Mouse (Mus musculus) erythroblast, adult 5-6 weeks (primary cell): Measurements from ENCODE around the gene Atg4d. TPM values are rescaled to one million over a fixed set of nuclear protein-coding genes. Genes with fewer than 3 reads are reported as not detected.
"Not testable (repeated sequence)": the region's sequence is repeated elsewhere in the genome, so short reads cannot be mapped to it uniquely, and the experiment has no call there.

ENCODE experiments used
- ATAC-seq: replicated peaks from 2 replicates; pipeline ENCODE4 v1.8.0; 2016; ENCODE audit warnings: moderate number of reproducible peaks, mild to moderate bottlenecking, moderate TSS enrichment, inconsistent platforms; ENCODE audit not compliant: poor library complexity, low FRiP score, severe bottlenecking
- total RNA-seq, 2 experiments: library from RNA; stranded (forward) in 1 of 2; stranded (reverse) in 1 of 2; fragments of 150-400 nt in 1 of 2; fragments of 200-764, 138-1000 nt in 1 of 2; gene quantifications; 2 replicates each; pipeline versions ENCODE4 v1.2.3 to v1.2.4; 2015 to 2017; ENCODE audit warnings: low replicate concordance in 2 of 2

The Atg4d gene
- total RNA-seq, 2 experiments from 2014 or later: 11.9 to 31.9 TPM

DNA sequence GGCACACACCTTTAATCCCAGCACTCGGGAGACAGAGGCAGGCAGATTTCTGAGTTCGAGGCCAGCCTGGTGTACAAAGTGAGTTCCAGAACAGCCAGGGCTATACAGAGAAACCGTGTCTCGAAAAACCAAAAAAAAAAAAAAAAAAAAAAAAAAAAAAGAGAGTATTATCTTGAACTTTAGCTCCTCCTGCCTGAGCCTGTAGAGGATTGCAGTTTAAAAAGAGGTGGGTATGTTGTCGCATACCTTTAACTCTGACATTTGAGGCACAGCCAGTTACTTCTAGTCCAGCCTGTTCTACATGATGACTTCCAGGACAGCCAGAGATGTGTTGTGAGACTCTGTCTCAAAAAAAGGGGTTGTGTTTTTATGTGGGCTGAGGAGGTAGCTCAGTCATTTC is 4.5 kb downstream of the Atg4d start:
- not testable (repeated sequence) for ATAC-seq

GRCm38 (mm10) chr9:21272391-21272790 is 7.3 kb downstream of the Atg4d start:
- ATAC-seq: no peak

- no peak for ATAC-seq
These were observed 8.0 kb downstream of the Atg4d start for GRCm38 (mm10) chr9:21273094-21273493.

DNA sequence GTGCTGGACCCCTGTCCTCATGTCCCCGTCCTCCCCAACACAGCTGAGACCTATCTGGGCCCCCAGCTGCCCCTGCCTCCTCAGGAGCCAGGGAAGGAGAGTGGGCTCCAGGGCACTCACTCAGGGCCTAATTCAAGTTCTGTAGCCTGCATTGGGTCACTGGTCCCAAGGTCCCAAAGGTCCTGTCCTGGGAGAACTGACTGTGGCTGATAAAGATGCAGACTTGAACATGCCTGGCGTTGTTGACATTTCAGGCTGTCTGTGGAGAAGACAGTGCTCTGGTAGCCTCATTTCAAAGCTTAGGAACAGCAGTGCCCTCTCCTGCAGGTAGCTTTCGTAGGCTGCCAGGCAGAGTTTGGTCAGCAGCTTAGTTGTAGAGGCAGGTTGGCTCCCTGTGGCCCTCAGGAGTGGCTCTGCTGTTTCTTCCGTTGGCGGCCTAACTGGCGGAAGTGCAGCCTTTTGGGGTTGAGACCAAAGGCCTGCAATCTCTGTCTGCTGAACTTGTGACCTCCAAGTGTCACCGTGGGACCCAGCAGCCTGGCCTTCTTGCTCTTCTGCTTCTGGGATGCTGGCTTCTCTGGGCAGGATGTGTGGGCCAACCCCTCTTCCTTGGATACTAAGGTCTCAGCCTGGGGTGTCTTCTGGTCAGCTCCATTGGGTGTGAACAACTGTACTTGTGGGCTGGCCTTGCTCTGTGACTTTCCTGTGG is 8.6 kb downstream of the Atg4d start:
- no peak for ATAC-seq

DNA sequence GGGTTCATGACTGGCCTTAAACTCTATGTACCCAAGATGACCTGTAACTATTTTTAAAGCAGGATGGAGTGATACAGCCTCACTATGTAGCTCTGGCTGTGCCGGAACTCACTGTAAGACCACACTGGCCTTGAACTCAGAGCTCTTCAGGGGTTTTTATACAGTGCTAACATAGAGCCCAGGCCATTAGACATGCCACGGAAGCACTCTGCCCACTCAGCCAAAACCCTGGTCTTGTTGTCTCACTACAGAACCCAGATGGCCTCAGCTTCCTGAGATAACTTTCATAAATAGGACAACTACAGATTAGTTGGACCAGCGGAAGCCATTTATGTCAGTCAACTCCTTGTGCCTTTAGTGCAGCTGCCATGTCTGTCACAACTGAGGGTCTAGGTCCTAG is 9.2 kb downstream of the Atg4d start:
- no peak for ATAC-seq

DNA sequence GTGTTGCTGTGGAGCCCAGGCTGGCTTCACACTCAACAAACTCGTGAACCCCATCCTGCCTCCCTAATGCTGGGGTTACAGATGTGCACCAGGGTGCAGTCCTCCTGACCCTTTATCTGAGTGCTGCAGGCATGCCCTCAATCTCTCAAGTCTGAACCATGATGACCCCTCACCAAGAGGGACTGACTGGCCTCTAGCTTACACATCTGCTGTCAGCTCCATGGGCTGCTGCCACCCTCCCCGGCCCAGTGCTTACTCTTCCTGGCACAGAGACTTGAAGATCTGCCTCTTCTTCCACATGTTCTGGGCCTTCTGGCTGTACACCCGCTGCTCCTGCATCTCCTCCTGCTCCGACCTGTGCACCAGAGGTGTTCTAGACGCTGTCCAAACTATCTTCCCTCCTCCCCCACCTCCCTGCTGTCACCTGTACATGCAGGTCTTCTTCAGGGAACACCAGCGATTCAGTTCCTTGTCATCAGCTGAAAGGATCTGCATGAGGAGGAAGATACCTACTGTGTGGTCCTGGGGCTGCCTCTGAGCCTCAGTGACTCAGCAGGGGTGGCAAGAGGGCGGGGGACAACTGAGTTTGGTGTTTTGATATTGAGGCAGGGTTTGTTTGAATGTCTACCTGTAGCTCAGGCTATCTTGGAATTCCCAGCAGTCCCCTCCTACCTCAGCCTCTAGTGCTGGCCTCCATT is 10.1 kb downstream of the Atg4d start:
- 0 out of 2 replicates have a peak, but pooled peaks have one; percentile 27 for ATAC-seq

- ATAC-seq: no peak
These were observed 10.6 kb downstream of the Atg4d start for GRCm38 (mm10) chr9:21275727-21276126.

DNA sequence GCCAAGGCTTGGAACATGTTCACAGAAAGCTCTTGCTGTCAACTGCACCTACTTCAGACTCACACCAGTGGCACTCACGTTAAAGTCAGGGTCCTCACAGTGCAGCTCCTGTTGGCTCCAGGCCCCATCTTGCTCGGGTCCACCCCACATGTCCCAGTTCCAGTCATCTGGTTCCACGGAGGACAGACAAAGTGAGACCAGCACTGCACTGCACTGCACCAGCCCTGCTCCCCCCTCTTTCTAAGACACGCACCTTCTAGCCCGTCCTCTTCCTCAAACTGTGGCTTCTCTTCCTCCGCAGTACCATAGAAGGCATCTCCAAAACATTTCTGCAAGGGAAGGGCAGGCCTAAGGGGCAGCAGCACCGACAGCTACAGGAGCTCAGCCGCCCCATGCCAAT is 11.2 kb downstream of the Atg4d start:
- ATAC-seq: no peak

- ATAC-seq: no peak
These were observed 12.7 kb downstream of the Atg4d start for GRCm38 (mm10) chr9:21277776-21278175.

DNA sequence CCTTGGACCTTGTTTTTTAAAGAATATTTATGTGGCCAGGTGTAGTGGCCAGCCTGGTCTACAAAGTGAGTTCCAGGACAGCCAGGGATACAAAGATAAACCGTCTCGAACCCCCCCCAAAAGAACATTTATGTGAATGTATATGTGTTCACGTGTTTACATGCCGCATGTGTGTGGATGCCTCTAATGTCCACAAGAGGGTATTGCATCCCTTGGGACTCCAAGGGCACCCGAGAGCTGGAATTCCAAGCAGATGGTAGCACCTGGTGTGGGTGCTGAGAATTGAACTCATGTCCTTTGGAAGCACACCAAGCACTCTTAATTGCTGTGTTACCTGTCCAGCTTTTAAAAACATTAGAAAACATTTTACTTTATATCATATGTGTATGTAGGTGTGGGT is 18.5 kb downstream of the Atg4d start:
- no peak for ATAC-seq

DNA sequence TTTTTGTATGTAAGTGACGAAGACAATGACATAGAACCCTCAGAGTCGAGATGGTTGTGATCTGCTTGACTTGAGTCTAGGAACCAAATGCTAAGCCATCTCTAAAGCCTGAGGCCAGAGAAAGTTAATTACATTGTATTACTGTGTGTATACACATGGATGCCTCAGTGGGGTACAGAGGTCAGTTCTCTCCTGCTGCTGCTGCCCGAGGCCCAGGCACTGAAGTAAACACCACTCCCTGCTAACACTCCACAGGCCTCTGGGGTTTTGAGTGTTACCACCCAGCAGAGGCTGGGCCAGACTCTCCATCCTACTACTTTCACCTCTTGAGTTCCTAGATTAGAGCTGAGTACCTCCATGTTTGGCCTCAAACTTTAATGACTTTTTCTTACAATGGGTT is 18.9 kb downstream of the Atg4d start:
- ATAC-seq: no peak

- ATAC-seq: no peak
These were observed 21.7 kb downstream of the Atg4d start for GRCm38 (mm10) chr9:21286753-21287152.

DNA sequence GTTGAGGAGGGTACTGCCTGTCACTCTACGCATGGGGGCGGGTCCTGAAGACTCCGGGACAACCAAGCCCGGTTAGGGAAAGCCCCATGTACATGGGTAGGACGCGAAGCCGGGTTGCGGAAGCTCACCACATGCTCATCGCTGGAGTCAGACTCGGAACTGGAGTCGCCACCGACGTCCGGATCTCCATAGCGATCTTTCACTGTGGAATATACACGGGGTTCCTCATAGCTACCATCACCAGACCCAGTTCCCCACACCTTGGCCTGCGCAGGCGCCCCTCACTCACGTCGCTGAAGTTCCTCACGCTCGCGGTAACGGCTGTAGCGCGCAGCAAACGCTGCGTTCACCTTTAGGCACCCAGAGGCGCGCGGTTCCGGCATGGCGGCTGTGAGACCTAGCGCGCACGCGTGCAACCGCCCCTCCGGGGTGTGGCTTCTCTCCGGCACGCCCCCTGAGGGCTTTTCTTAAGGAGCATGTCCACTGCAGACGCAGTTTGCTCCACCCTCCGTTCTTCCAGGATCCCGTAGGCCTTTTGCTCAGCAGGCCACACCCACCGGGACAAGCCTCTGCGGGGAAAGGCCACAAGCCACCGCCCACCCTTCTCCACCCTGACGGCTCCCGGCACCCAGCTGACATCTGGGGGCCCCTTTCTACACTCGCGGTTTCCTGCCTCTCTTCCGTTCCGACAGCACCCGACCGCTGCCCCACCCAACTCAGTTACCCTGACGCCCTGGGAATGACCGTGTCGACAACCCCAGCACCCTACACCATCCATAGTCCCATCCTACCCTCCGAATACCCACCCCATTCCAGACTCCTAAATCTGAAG is 22.7 kb downstream of the Atg4d start, which contains the start of gene Kri1:
Kri1 (minus strand) TSS at position 399 of the 832 bp plus-strand sequence.
- peak; percentile 72 for ATAC-seq

DNA sequence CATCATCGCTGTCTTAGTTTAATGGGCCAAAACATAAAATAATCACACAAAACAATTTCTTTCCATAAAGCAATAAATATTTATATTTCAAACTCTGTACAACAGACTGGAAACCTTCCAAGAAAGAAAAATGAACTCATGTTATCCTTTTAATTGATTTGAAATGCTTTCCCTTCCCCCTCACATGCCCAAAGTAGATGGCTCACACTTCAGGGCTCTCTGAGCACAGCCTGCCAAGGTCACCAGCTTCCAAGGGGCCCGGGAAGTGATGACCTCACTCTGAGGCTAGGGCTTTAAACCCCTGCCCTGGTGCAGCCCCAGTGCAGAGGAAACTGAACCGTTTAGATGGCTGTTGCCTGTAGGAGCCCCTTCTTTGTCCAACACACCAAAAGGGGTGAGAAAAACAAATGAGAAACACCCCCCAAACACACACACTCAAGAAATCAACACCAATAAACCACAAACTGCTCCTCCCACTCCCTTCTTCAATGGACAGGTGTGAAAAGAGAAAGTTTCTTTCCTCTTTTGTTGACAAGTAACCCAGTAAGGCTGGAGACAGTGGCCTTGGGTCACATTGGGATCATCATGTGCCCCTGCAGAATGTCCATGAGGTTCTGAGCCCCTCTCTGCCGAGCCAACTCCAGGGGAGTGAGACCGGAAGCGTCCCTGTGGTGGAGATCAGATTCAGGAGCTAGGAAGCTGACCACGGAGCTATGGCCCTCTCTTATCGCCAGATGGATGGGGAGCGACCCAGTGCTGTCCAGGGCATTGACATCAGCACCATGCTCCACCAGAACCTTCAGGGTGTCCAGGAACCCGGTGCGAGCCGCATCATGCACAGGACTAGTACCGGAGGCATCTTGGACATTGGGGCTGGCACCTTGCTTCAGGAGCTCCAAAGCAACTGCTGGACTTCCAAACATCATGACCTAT is 23.6 kb downstream of the Atg4d start:
- no peak for ATAC-seq

- no peak for ATAC-seq
These were observed 24.2 kb downstream of the Atg4d start for GRCm38 (mm10) chr9:21289337-21289671.

- peak; percentile 26 for ATAC-seq
These were observed 25.5 kb downstream of the Atg4d start for GRCm38 (mm10) chr9:21290589-21290988.

- peak; percentile 76 for ATAC-seq
These were observed 26.1 kb downstream of the Atg4d start, which contains the start of gene Cdkn2d for GRCm38 (mm10) chr9:21291022-21291787. Gene Cdkn2d, minus strand, starts transcription at chr9:21291407.

GRCm38 (mm10) chr9:21291868-21292267 is 26.8 kb downstream of the Atg4d start:
- not testable (repeated sequence) for ATAC-seq

GRCm38 (mm10) chr9:21292271-21292670 is 27.2 kb downstream of the Atg4d start:
- ATAC-seq: no peak
